Mouse (Mus musculus): Measurements from ENCODE around the gene Gstm3.
"Not testable (repeated sequence)": the region's sequence is repeated elsewhere in the genome, so short reads cannot be mapped to it uniquely, and the experiment has no call there.

Gstm3 gene

DNA sequence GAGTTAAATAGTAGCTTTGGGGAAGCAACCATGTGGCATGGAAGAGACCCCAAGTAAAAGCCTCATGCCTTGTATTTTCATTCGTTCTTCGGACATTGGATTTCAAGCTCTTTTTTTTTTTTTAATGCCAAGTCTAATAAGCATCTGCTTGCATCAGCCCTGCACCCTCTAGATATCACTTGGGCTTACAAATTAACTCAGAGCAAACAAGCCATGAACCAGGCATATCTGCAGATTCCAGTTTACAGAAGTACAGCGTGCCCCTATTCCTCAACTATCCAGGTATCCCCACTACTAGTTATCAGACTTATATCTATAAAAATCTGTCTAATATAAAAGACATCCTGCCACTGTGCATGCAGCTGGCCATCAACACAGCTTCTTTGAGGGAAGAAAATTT is 3.0 kb upstream of the Gstm3 start:
- no peak for DNase-seq (ENCODE audit: low spot score)

DNA sequence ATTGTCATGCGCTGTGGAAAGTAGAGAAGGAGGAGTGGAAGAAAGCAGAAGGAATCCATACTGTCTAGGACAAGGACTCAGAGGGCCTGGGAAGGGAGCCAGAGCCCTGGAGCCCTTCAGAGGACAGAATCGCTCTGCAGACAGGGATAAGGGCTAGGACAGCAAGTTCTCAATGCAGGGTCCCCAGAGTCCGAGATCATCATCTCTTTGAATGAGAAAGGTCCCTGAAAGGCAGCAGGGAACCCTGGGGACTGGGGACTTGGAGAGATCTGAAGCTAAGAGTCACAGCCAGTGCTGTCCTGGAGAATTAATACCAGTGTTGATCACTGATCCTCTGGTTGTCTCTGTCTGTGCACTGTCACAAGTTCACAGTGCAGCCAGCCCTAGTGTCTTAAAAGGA is 2.0 kb upstream of the Gstm3 start:
- DNase-seq (ENCODE audit: low spot score): not testable (repeated sequence)

DNA sequence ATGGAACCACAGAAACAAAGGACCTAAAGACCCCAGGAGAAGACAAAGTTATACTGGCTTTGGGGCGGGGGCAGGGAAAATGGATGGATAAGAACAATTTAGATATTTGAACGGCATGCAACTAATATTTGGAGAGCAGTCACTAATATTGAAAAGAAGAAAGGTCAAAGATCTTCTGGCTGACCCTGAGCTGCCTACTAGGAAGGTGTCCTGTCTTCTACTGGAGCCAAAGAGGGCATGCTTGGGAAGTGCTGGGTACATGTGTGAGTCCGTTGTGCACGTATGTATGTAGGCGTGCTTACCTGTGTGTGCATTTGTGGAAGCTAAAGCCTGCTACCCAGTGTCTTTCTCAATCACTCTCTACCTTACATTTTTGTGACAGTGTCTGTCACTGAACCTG is 2.5 kb downstream of the Gstm3 start:
- no peak for DNase-seq (ENCODE audit: low spot score)

DNA sequence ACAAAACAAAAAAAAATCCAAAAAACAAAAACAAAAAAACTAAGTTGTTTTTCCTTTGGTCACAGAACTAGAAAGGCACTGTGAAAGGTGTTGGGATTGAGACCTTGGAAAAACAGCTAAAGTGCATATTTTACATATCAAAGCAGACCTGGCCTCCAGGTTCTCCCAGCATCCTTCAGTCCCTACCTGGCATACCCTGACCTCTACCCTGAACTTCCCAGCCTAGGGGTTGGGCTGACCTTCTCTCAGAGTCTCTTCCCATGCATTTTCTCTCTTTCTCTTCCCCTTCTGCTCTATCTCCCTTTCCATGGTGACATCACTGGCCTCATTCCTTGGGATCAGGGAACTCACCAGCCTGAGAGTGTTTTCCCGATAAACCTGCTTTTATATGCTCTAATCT is 3.5 kb downstream of the Gstm3 start:
- DNase-seq (ENCODE audit: low spot score): no peak

DNA sequence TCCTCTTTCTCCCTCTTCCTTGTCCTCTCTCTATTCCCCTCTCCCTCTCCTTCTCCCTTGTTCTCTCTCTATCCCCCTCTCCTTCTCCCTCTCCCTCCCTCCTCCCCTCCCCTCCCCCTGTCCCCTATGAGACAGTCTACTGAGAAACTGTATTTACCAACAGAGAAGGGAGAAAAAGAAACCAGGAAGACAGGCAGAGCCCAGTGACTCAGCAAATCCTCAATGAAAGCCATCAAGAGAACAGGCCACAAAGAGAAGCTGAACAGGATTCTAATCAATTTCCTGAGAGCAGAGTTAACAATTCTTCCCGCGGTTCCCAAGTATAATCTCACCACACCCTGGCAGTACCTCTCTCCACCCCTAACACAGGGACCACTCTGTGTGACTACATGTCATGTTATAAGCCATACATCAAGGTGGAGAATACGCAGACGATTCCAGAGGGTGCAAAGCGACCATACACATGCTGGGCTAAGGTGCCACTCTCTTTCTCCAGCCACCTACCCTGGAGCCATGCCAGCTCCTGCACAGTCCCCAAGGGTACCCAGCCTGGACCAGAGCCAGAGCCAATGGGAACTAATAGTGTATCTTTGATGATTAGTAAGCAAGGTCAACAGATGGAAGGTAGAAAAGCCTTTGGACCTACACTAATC is 4.3 kb downstream of the Gstm3 start:
- DNase-seq (ENCODE audit: low spot score): no peak

DNA sequence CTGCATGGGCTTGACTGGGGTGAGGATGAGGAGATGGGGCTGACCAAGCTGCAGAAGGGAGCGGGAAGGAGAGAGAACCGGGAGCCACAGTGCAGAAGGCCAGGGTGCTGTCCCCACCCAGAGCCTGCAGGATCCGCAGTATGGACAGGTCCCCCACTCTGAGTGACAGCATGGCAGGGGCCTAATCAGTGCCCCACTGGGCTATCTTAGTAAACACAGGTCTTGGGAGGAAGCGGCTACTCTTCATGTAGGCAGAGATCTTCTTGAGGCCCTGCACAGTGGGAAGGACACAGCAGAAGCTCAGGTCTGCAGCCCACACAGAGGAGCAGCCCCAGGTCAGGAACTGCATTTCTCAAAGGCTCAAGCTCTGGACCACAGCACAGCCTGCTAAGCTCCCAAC is 5.1 kb downstream of the Gstm3 start:
- no peak for DNase-seq (ENCODE audit: low spot score)

DNA sequence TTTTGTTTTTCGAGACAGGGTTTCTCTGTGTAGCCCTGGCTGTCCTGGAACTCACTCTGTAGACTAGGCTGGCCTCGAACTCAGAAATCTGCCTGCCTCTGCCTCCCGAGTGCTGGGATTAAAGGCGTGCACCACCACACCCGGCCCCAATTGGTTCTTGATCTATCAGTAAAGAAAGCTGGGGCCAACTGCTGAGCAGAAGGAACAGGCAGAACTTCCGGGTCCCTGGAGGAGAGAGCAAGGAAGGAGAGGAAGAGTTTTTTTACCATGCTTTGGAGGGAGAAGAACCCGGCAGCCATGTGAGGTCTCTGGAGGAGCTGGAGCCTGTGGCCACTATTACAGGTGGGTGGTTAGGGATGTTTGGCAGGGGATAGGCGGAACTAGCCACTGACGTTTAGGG is 13.8 kb downstream of the Gstm3 start:
- not testable (repeated sequence) for DNase-seq (ENCODE audit: low spot score)

DNA sequence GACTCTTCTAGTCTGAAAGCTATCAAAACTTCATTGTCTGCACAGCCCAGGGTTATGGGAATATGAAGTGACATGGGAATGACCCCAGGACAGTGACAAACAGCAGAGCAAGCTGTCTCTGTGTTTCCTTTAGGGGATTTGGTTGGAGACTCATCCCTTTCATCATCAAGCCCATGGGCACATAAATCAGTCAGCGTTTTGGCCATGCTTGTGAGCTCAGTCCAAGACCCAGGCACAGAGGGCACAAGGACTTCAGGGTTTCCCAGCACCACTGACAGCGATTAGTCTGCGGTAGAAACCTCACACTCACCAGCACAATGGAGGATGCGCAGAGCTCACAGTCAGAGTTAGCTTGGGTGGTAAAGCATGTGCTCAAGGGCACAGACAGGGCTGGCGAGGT is 15.2 kb downstream of the Gstm3 start:
- no peak for DNase-seq (ENCODE audit: low spot score)

DNA sequence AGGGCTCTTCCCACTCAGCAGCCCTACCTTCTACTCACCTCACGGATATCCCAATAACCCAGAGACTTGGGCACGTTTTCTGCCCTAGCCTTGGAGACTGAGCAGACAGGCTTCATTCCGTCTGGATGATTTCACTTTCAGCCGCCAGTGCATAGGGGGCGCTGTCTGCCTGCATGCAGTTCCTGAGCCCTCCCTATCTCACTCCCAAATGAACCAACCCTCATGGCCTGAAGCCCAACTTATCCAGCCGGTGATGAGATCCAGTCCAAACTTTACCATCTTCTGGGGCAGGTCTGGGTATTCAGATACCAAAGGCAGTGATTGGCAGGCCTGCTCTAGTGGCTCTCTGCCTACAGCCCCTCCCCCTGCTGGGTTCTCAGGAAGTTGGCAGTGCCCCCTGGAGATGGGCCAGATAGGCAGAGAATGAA is 15.7 kb downstream of the Gstm3 start:
- DNase-seq (ENCODE audit: low spot score): no peak

DNA sequence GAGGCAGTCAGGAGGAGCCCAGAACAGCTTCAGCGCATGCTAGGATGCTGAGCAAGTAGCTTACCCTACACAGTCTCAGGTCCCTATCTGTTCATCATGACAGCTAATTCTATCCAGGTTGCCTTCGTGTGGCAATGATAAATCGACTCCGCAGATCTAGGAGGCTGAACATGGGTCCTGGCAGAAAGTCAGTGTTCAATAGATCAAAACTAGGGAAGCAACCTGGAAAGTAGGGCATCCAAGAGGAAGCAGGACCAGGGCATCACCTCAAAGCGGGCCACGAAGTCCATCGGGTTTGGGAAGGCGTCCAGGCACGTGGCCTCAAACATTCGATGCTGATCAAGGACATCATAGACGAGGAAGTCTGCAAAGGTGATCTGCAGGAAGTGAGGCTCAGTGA is 18.6 kb downstream of the Gstm3 start:
- DNase-seq (ENCODE audit: low spot score): no peak

DNA sequence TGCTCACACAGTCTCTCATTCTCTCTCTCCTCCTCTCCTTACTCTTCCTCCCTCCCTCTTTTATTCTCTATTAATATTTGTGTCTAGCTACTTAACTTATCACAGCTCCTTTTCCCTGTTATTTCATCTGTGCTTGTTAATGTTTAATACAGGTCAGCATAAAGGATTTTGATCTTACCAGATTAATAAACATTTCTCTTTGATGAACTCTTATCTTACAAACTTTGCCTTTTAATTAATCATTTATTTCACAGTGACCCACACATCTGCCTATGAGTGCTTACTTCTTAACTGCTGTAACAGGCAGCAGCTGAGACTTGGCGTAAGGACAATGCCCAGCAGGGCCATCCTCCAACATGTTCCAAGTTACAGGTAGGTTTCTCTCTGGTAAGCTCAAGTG is 19.6 kb downstream of the Gstm3 start:
- not testable (repeated sequence) for DNase-seq (ENCODE audit: low spot score)

DNA sequence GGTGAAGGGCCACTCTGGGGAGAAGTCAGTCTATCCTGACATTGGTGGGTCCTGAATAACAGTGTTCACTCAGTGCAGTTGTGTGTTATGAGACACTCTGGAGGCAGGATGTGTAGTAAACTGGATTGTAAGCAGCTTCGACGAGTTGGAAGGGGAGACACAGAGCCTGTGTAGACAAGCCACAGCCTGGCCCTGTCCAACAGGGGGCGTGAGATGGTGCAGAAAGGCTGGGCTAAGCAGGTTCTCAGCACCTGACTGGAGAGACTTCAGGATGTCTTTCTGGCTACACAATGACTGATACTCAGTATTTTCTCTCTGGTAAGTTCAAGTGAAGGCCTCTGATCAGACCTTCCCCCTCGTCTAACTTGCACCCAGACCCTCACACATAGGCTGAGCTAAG is 23.4 kb downstream of the Gstm3 start:
- DNase-seq (ENCODE audit: low spot score): no peak

DNA sequence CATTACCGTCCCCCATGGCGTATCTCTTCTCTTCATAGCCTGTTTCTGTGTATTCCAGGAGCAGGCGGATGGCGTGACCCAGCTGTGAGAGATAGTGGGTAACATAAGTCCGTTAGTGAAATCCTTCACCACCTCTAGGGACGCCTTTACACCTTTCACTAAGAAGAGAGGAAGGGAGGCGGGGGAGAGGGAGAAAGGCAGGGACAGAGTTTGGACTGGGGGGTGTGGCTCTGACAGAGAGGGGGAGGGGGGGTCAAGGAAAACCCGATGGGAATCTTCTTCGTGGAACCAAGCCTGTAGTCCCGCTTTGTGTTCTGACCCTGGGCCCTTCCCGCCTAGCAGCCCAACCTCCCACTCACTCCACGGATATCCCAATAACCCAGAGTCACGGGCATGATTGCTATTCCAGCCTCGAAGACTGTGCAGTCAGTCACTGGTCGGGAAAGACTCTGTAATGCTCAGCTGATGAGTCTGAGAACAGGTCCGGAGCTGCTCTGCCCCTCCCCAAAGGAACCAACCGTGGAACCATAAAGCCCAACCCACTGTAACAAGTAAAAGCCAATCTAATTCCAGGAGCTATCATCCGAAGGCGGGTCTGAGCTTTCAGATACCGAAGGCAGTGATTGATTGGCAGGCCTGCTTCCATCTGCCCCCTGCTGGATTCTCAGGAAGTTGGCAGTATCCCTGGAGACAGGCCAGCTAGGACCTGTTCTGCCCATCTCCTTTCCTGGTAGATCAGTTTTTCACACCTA is 25.7 kb downstream of the Gstm3 start, which contains the start of gene Gstm6:
Gene Gstm6, minus strand, starts transcription at position 511 of the 752 bp plus-strand sequence.
- DNase-seq (ENCODE audit: low spot score): no peak

DNA sequence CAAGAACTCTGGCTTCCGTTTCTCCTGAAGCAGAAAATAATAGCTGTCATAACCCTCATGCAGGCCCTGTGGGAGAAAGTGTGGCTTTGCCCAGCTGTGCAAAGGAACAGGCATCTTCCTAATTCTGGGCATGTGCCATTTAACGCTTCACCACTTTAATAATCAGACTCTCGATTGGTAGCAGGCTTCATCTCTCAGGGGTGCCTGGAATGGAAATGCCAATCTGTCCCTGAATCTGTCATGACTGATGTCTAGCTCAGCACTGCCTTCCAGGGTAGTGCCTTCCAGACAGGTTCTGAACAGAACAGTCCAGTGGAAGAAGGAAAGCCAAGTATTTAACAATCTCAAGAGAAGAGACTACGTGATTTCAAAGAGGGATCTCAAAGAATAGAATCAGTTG is 27.8 kb downstream of the Gstm3 start:
- no peak for DNase-seq (ENCODE audit: low spot score)

DNA sequence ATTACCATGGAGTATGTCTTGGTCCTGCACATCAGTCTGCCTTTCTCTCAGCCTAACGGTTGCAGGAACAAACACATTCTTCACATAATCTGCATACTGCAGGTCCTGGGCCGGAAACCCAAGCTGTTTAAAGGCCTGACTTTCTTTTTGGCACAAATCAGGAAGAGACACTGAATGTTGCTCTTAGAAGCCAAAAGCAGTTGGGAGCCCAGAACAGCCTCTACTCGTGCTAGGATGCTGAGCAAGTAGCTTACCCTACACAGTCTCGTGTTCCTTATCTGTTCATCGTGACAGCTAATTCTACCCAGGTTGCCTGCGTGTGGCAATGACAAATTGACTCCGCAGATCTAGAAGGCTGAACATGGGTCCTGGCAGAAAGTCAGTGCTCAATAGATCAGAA is 28.6 kb downstream of the Gstm3 start:
- no peak for DNase-seq (ENCODE audit: low spot score)

DNA sequence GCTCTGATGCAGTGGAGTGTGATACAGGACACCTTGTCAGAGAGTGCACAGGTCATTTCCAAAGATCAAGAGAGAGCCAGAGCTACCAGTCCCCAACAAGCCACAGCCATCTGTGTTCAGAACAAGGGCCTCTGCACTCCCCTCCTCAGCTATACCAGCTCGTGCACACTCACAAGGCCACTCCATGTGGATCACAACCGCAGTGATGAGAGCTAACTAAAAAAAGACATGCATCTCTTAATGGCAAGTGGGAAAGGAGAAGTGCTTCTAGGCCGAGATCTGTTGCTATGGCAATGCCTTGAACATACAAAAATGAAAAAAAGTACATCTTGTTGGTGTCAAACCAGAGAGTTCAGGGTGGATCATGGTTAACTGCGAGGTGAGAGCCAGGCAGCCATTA is 29.3 kb downstream of the Gstm3 start:
- DNase-seq (ENCODE audit: low spot score): no peak

DNA sequence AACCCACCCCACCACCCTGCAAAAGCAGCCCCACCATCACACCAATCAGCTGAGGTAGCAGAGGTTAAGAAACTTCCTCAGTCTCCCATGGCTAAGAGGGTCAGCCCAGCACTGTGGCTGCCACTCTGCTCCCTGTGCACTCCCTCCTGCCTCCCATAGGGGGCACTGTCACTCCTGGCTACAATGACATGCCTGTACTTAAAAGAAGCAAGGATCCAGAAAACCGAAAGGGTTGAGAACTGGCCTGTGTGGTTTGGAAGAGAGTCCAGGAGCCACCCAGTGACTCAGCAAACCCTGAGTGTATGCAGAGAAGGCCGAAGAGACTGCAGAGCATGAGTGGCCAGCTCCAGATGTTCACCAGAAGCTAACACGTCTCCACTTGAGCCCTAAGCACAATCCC is 29.7 kb downstream of the Gstm3 start:
- no peak for DNase-seq (ENCODE audit: low spot score)

DNA sequence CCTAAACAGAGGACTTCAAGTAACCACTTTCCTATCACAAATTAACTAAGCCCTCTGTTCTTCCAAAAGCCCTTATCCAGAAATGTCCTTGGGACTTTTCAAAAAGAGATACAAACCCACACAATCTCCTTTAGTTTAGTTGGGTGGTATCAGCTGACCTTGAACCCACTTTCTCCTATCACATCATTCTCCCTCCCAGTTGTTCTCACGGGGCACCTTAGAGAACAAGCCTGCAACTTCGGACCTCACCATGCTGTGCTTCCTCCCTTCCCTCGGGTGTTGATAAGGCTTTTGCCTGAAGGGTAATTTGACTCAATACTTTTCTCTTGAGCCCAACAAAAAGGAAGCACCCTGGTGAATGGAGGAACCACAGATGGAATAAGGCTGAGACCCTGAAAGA is 33.2 kb downstream of the Gstm3 start:
- no peak for DNase-seq (ENCODE audit: low spot score)

DNA sequence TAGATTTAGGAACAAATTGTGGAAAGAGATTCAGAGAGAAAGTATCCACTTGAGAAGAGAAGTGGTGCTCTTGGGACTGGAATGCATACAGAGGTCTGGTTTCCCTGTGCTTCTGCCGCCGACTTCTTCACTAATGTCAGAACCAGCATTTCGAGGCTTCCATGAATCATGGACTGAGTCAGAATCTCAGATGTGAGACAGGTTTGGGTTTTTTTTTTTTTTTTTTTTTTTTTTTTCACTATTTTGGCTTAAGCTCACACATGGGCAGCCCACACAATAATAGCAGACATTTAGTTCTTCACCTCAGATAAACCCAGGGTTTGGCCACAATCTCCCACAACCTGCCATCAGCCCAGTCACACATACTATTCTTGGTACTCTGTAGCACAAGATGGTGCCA is 33.8 kb downstream of the Gstm3 start:
- no peak for DNase-seq (ENCODE audit: low spot score)

DNA sequence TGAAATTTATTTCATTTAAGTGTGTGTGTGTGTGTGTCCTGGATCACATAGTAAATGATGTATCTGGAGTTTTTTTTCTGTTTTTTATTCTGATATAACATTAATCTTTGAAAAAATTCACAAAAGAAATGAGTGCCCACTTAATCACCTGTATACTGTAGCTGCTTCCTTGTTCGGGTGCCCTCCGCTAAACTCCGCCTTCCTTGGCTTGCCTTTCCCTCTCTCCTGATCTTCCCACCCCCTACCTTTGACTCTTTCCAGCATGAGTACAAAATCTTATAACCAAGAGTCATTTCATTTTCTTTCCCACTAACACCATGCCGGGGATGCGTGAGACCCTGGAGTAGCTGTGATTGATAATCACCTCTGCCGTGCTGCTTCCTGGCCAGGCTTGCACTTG is 37.0 kb downstream of the Gstm3 start:
- no peak for DNase-seq (ENCODE audit: low spot score)

DNA sequence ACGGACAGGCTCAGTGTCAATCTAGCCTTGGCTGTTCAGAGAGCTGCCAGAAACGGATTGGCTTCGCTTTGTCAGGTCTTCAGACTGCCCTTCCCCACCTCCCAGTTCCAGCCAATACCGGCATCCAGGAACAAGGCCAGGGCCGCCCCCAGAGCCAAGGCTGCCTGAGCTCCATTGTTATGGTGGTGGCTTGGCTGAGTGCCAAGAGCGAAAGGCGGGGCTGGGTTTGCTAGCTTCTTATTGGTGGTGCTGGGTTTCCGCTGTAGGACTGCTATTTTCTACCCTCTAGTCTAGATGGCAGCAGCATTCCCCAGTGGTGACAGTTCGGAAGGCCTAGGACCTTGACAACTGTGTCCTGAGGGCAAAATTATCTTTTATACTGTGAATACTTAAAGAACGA is 37.4 kb downstream of the Gstm3 start, which contains the start of gene Gstm7:
Gene Gstm7, minus strand, starts transcription at position 148 of the 400 bp plus-strand sequence.
- DNase-seq (ENCODE audit: low spot score): peak; percentile 97

DNA sequence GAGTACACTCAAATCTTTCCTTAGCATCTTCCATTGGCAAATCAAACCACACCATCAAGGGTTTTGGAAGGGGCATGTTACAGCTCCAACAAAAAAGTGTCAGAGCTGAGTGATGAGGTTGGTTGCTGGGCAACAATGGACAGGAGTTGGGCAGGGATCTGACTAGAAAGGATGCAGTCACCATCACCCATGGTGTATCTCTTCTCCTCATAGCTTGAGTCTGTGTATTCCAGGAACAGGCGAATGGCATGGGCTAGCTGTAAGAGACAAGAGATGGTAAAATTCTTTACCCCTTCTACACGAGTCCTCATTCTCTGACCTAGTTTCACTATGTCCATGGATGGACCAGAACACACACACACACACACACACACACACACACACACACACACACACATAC is 37.9 kb downstream of the Gstm3 start:
- no peak for DNase-seq (ENCODE audit: low spot score)

DNA sequence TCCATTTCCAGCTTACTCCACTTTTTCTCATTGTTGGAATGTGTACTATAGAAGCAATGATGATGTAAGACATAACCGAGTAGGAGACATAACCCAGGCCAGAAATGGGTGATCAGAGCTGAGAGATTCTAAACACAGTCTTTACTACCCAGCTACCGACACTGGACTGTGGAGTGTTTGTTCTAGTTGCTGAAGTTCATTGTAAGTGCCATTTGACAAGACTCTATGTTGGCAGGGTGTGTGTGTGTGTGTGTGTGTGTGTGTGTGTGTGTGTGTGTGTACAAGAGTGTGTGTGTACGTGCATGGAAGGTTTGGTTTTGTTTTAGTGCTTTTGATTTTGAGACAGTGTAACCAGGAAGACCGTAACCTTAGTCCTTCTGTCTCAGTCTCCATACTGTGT is 39.4 kb downstream of the Gstm3 start:
- no peak for DNase-seq (ENCODE audit: low spot score)

DNA sequence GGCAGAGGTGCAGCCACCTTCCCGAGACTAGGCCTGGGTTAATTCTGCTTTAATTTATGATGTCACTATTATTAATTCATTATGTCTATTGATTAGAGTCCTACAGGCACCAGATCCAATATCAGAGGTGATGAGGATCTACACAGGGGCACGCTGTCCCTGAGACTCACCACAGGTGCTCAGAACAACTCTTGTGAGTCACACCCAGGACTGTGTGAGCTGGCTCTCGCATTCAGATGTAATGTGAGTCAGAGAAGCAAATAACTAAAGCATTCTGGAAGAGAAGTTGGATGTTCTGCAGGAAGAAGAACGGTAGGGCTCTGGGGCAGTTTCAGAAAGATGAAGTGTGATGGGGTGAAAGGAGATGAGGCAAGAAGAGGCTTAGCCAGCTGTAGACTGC is 39.8 kb downstream of the Gstm3 start:
- no peak for DNase-seq (ENCODE audit: low spot score)
